Mouse (Mus musculus) natural killer cell, adult 2 months (primary cell): Measurements from ENCODE around the gene Ccdc85a.
"Not testable (repeated sequence)": the region's sequence is repeated elsewhere in the genome, so short reads cannot be mapped to it uniquely, and the experiment has no call there.

Experiments
- DNase-seq, 2 experiments: peaks; one replicate each; pipeline ENCODE4 v3.0.0; 2022; ENCODE audit warnings: low spot score in 2 of 2

Ccdc85a gene

GRCm38 (mm10) chr11:28422451-28423231 lies 161.5 kb downstream of the Ccdc85a start:
- no peak for DNase-seq

DNA sequence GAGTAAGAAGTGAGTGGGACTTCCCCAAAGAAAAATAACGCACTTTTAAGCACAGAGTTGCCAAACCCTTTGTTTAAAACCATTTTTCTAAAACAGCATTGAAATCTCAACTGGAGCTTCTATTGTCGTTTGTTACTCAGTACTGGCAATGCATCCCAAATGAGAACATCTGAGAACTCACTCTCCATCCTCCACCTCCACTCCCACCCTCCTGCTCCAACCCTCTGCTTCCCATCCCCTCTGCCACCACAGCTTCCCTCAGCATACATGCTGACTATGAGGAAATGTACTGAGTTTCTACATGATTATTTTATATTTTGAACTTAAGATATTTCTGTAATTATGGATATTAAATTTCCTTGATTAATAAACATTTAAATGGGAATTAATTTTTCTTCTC lies 168.3 kb downstream of the Ccdc85a start:
- DNase-seq = no peak

- DNase-seq = not testable (repeated sequence)
Measured at GRCm38 (mm10) chr11:28409880-28410279, 174.2 kb downstream of the Ccdc85a start.

DNA sequence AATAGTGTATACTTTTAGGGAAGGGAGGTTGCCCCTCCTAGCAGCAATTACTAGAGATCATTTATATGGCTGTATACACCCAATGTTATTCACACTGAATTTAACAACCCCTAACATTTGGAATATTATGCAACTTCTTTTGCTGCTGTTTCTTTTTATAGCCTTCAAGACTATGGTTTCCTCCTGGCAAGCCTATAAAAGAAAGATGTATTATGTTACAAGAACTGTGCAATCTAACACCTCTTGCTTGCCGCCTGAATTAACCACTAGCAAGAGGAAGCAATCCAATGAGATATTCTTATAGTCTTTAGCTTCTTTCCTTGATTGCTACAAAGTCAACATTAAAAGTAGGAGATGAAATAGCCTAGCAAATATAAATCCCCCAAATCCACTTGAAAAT lies 187.0 kb downstream of the Ccdc85a start:
- DNase-seq = no peak

GRCm38 (mm10) chr11:28375891-28376290 lies 208.2 kb downstream of the Ccdc85a start:
- DNase-seq = no peak

GRCm38 (mm10) chr11:28374636-28375035 lies 209.5 kb downstream of the Ccdc85a start:
- DNase-seq = no peak

- DNase-seq = not testable (repeated sequence)
Measured at GRCm38 (mm10) chr11:28371381-28371780, 212.7 kb downstream of the Ccdc85a start.

- no peak for DNase-seq
Measured at GRCm38 (mm10) chr11:28365929-28366244, 218.2 kb downstream of the Ccdc85a start.

GRCm38 (mm10) chr11:28365209-28365928 lies 218.8 kb downstream of the Ccdc85a start:
- peak; percentile 45 to 49 for DNase-seq

DNA sequence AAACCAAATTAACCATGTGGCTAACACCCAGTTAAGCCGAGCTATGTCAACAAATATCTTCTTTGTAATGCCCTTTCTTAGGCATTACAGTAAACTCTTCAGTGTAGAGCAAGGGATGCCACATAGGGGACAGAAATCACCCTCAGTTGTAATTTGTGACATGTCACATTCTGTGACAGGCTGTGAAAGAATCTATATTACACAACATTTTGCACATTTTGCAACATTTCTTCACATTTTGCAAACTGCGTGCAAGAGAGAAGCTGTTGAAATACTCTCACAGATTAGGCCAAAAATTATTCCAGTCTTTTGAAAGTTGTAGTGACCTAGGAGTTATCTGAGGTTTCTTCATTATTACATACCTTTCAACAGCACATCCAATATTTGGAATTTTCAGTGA lies 240.7 kb downstream of the Ccdc85a start:
- no peak for DNase-seq

DNA sequence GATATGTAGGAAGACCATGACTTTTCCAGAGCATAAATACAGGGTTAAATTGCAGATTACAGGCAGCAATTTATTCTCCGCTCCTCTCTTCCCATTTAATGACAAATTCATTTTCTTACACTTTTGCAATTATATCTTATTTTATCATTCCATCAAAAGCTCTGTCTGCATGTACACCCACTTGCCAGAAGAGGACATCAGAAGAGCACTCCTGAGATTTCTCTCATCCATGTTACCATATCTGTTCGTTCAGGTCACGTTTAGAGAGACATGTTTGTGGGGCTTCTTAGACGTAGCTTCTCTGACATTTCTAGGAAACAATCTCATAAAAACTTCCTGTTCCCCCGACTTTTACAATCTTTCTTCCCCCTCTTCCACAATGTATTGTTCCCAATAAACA lies 242.2 kb downstream of the Ccdc85a start:
- DNase-seq = no peak

DNA sequence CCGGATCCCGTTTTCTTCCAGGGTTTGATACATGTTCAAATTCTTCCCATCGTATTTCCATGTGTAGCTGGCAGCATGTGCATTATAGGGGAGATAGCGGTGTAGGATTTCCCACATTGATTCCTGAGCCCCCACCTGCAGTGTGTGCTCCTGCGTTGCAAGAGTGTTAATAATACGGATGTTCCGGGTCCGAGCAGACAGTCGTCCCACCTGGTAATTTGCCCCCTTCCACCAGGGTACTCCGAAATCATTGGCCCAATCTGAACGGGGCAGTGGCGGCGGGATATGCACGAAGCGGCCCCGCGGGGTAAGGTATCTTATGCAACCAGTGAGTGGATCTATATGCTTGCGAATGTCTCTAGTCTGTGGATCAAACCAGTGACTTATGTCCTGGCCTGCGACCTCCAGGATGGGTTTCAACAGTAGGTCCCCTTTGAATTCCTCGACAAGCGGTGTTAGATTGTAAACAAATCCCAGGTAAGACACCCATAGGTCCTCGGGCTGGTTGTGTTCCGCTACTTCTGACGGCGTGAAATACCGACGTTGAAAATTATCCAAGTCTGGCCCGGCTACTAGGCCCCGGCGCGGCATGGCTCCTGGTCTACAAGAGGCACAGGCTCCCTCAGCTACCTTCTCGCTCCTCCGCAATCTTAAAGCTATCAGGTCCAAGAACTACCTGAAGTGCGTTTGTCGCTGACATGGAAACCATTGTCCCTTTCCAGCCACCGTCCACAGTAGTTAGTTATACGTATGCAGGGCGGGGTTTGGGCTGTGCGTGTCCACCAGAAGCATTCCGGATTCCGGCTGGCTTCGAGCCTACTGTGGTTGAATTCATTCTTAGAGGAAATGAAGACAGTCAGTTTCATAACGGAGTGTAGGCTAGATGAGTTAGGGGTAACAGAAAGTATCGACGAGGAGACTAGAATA lies 244.6 kb downstream of the Ccdc85a start, which contains the start of gene Gm6685:
Gm6685 (minus strand) TSS at position 644 of the 927 bp plus-strand sequence.
- DNase-seq = not testable (repeated sequence)
